Mouse (Mus musculus): ENCODE data around the gene Krt84. TPM values are rescaled to one million over a fixed set of nuclear protein-coding genes. Genes with fewer than 3 reads are reported as not detected.

Krt84 gene
- polyA plus RNA-seq, 1 experiment from 2014 or later, result not detected

GRCm38 (mm10) chr15:101495266-101495665 lies 37.4 kb downstream of the Krt84 start:
- H3K9me3 ChIP-seq, result no peaks in the 10 kb centered on the region
- 0 out of 2 replicates have a peak, but pooled peaks cover 4% of the 10 kb centered on the region for H3K27me3 ChIP-seq
- 82% methylated on average over 8 of the region's 8 CpGs for WGBS
- no peaks in the 10 kb centered on the region for H3K36me3 ChIP-seq
- ATAC-seq (ENCODE audit: insufficient number of reproducible peaks, insufficient read depth, low FRiP score, low TSS enrichment, low read depth), result no peak
- peaks cover 16% of the 10 kb centered on the region; the same call in 1 of the 2 replicates for H3K4me1 ChIP-seq (replicated peaks)
- H3K4me3 ChIP-seq (replicated peaks), result no peak overlapping the region
- no peak overlapping the region for H3K27ac ChIP-seq
- no peak overlapping the region for H3K4me2 ChIP-seq
- H3K9ac ChIP-seq (replicated peaks), result no peak overlapping the region

DNA sequence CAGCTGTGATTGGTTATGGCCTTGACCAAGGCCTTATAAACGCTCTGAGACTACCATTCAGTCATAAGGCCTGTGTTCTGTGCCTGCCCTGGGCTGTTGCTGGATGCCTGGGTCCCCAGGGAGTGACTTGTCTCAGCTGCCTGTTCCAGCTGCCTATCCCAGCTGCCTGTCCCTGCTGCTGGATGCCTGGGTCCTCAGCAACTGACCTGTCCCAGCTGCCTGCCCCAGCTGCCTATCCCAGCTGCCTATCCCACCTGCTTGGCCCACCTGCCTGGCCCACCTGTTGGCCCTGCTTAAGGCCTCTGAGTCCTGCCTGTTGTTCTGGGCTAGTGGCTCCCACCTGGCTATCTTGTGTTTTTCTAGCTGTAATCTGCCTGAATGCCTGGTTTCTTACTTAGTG lies 38.4 kb downstream of the Krt84 start:
- H3K27ac ChIP-seq, result no peak overlapping the region
- 0 out of 2 replicates have a peak, but pooled peaks cover 4% of the 10 kb centered on the region for H3K27me3 ChIP-seq
- no peak overlapping the region for H3K9ac ChIP-seq (replicated peaks)
- H3K4me3 ChIP-seq (replicated peaks), result no peak overlapping the region
- 33% methylated on average over 1 of the region's 1 CpGs for WGBS
- no peaks in the 10 kb centered on the region for H3K36me3 ChIP-seq
- no peak overlapping the region for H3K4me2 ChIP-seq
- ATAC-seq (ENCODE audit: insufficient number of reproducible peaks, insufficient read depth, low FRiP score, low TSS enrichment, low read depth), result no peak
- H3K9me3 ChIP-seq, result no peaks in the 10 kb centered on the region
- peaks cover 16% of the 10 kb centered on the region; the same call in 1 of the 2 replicates for H3K4me1 ChIP-seq (replicated peaks)

DNA sequence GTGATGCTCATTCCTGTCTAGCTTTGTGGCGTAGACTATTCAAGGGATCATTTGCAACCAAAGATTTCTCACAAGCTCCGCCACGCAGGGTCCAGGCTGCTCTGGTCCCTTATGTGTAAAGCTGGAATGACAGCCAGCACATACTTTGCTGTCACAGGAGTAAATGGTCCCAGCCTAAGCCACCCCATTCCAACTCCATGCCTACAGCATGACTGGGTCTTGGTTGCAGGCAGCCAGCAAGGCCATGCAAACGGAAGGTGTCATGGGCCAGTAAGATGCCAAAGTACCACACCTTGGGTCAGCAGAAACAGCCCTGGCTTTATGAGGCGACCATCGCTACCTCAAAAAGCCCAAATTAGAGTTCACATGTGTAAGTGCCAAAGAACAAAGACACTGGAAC lies 38.9 kb downstream of the Krt84 start:
- peaks cover 16% of the 10 kb centered on the region; the same call in 1 of the 2 replicates for H3K4me1 ChIP-seq (replicated peaks)
- WGBS, result 88% methylated on average over 6 of the region's 6 CpGs
- H3K27ac ChIP-seq, result no peak overlapping the region
- no peaks in the 10 kb centered on the region for H3K36me3 ChIP-seq
- no peaks in the 10 kb centered on the region for H3K9me3 ChIP-seq
- 0 out of 2 replicates have a peak, but pooled peaks cover 4% of the 10 kb centered on the region for H3K27me3 ChIP-seq
- H3K9ac ChIP-seq (replicated peaks), result no peak overlapping the region
- ATAC-seq (ENCODE audit: insufficient number of reproducible peaks, insufficient read depth, low FRiP score, low TSS enrichment, low read depth), result no peak
- H3K4me3 ChIP-seq (replicated peaks), result no peak overlapping the region
- H3K4me2 ChIP-seq, result no peak overlapping the region

- Histone ChIP-seq H3K27ac (no peak overlapping the region), H3K4me2 (no peak overlapping the region), H3K9ac (replicated peaks) (no peak overlapping the region), H3K4me1 (replicated peaks) (peaks cover 16% of the 10 kb centered on the region; the same call in 1 of the 2 replicates), H3K27me3 (0 out of 2 replicates have a peak, but pooled peaks cover 4% of the 10 kb centered on the region), H3K9me3 (no peaks in the 10 kb centered on the region), H3K4me3 (replicated peaks) (no peak overlapping the region), H3K36me3 (no peaks in the 10 kb centered on the region)
- 48% methylated on average over 8 of the region's 8 CpGs for WGBS
- ATAC-seq (ENCODE audit: insufficient number of reproducible peaks, insufficient read depth, low FRiP score, low TSS enrichment, low read depth), result no peak
Observed at GRCm38 (mm10) chr15:101492718-101493117, 39.9 kb downstream of the Krt84 start.

DNA sequence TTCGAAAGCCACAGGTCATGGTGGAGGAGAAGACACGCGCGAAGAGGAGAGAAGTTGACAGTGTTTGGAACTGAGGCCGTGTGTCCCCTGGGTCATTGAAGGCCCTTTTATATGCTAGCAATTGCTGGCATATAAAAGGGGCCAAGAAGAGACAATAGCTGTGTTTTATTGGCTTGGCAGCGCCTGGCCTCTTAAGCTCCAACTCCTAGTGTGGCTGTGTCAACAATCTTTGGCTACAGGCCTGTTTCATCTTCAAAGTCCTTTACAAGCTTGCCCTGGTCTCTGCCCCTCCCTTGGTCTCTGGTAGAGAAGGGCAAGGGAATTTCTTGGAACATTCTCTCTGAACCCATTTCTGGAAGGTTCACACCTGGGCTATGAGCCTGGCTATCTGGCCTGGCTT lies 41.2 kb downstream of the Krt84 start, which contains the start of gene Krt83:
Gene Krt83, minus strand, starts transcription at position 82 of the 400 bp plus-strand sequence.
- Histone ChIP-seq H3K4me2 (no peak within 1 kb of the TSS), H3K9me3 (no peaks in the 10 kb centered on the region), H3K9ac (replicated peaks) (no peak within 1 kb of the TSS), H3K36me3 (no peaks in the 10 kb centered on the region), H3K27ac (no peak within 1 kb of the TSS), H3K4me3 (replicated peaks) (no peak within 1 kb of the TSS), H3K27me3 (no peaks in the 10 kb centered on the region), H3K4me1 (replicated peaks) (peaks cover 16% of the 10 kb centered on the region; the same call in 1 of the 2 replicates)
- WGBS, result 56% methylated on average over 6 of the region's 6 CpGs
- ATAC-seq (ENCODE audit: insufficient number of reproducible peaks, insufficient read depth, low FRiP score, low TSS enrichment, low read depth), result no peak

GRCm38 (mm10) chr15:101485911-101486635 lies 46.5 kb downstream of the Krt84 start:
- no peak for ATAC-seq (ENCODE audit: insufficient number of reproducible peaks, insufficient read depth, low FRiP score, low TSS enrichment, low read depth)
- Histone ChIP-seq H3K36me3 (no peaks in the 10 kb centered on the region), H3K4me3 (replicated peaks) (no peak overlapping the region), H3K4me2 (no peak overlapping the region), H3K27ac (no peak overlapping the region), H3K9ac (replicated peaks) (no peak overlapping the region), H3K9me3 (no peaks in the 10 kb centered on the region), H3K4me1 (replicated peaks) (peaks cover 5% of the 10 kb centered on the region; the same call in 1 of the 2 replicates), H3K27me3 (0 out of 2 replicates have a peak, but pooled peaks cover 5% of the 10 kb centered on the region)
- 80% methylated on average over 11 of the region's 11 CpGs for WGBS

DNA sequence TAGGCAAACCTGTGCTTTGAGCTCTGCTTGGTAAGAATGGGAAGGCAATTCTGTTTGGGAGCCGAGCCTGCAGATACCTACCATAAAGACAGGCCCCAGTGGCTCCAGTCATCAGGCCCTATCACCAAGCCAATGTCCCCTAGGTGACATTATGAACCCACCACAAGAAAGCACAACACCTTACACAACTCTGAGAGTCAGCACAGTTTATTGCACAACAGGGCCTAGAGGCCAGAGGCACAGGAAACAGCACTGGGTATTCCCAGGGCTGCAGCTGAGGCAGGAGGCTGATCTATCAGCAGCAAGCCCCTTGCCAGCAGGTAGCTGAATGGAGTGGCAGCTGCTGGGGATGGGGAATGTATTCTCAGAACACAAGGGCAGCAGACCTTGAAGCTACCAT lies 47.7 kb downstream of the Krt84 start:
- Histone ChIP-seq H3K27ac (no peak overlapping the region), H3K9me3 (no peaks in the 10 kb centered on the region), H3K27me3 (peaks cover 12% of the 10 kb centered on the region), H3K36me3 (no peaks in the 10 kb centered on the region), H3K4me1 (replicated peaks) (peaks cover 5% of the 10 kb centered on the region; the same call in 1 of the 2 replicates), H3K9ac (replicated peaks) (no peak overlapping the region), H3K4me2 (no peak overlapping the region), H3K4me3 (replicated peaks) (no peak overlapping the region)
- ATAC-seq (ENCODE audit: insufficient number of reproducible peaks, insufficient read depth, low FRiP score, low TSS enrichment, low read depth), result no peak
- 54% methylated on average over 1 of the region's 1 CpGs for WGBS

DNA sequence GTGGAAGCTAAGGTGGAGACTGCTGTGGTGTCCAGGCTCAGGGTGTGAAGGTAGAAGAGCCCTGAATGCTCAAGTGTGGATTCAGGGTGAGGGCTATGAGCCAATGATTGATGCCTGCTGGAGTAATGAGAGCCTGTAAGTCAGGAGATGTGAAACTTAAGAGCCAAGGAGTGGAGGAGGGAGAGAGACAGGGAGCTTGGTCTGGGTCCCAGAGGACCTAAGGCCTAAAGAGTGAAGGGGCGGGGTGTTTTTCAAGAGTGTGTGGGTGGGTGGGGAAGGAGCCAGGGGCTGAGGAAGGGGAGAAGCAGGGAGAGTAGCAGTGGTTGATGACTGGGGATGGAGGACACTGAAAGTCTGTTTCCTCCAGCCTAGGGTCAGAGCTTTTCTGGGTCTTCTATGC lies 49.0 kb downstream of the Krt84 start:
- ATAC-seq (ENCODE audit: insufficient number of reproducible peaks, insufficient read depth, low FRiP score, low TSS enrichment, low read depth), result no peak
- Histone ChIP-seq H3K9ac (replicated peaks) (no peak overlapping the region), H3K4me1 (replicated peaks) (peaks cover 12% of the 10 kb centered on the region), H3K27ac (no peak overlapping the region), H3K9me3 (no peaks in the 10 kb centered on the region), H3K36me3 (no peaks in the 10 kb centered on the region), H3K27me3 (peaks cover 24% of the 10 kb centered on the region), H3K4me2 (no peak overlapping the region), H3K4me3 (replicated peaks) (no peak overlapping the region)
- WGBS, result 88% methylated on average over 1 of the region's 1 CpGs

DNA sequence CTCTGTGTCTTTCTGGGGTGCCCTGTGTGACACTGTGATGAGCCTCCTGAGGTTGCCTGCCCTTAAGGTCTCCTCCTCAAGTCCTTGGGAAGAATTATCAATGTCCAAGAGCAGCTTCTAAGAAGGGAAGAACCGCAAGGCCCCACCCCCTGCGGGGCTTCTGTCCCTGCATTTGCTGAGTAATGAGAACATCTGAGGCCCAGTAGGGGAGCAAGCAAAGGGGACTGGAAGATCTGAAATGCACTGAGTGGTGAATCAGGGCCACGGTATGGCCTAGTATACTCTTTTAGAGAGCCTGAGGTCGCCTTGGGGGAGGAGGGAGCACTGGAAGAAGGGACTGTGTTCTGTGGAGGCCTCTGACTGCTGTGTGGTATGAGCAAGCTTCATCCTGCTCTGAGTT lies 50.6 kb downstream of the Krt84 start:
- no peak for ATAC-seq (ENCODE audit: insufficient number of reproducible peaks, insufficient read depth, low FRiP score, low TSS enrichment, low read depth)

GRCm38 (mm10) chr15:101479666-101480060 lies 53.0 kb downstream of the Krt84 start:
- 35% methylated on average over 11 of the region's 11 CpGs for WGBS
- peak overlapping the region; percentile 58 for H3K4me2 ChIP-seq
- H3K36me3 ChIP-seq, result no peaks in the 10 kb centered on the region
- H3K9ac ChIP-seq (replicated peaks), result peak overlapping the region; percentile 14; the same call in 1 of the 2 replicates
- no peak for ATAC-seq (ENCODE audit: insufficient number of reproducible peaks, insufficient read depth, low FRiP score, low TSS enrichment, low read depth)
- no peak overlapping the region for H3K27ac ChIP-seq
- no peaks in the 10 kb centered on the region for H3K9me3 ChIP-seq
- H3K4me3 ChIP-seq (replicated peaks), result peak overlapping the region; percentile 23
- H3K27me3 ChIP-seq, result peaks cover 32% of the 10 kb centered on the region
- peaks cover 7% of the 10 kb centered on the region for H3K4me1 ChIP-seq (replicated peaks)

More for the DNA sequence above, 50.6 kb downstream of the Krt84 start:
- peaks cover 32% of the 10 kb centered on the region for H3K27me3 ChIP-seq
- H3K4me1 ChIP-seq (replicated peaks), result peaks cover 12% of the 10 kb centered on the region
- H3K4me3 ChIP-seq (replicated peaks), result no peak overlapping the region
- H3K9ac ChIP-seq (replicated peaks), result no peak overlapping the region
- H3K9me3 ChIP-seq, result no peaks in the 10 kb centered on the region
- H3K4me2 ChIP-seq, result no peak overlapping the region
- WGBS, result 38% methylated on average over 4 of the region's 4 CpGs
- no peaks in the 10 kb centered on the region for H3K36me3 ChIP-seq
- no peak overlapping the region for H3K27ac ChIP-seq

- 8% methylated on average over 31 of the region's 31 CpGs for WGBS
- H3K4me2 ChIP-seq, result peak overlapping the region; percentile 58
- peak overlapping the region; percentile 14; the same call in 1 of the 2 replicates for H3K9ac ChIP-seq (replicated peaks)
- no peaks in the 10 kb centered on the region for H3K9me3 ChIP-seq
- H3K4me1 ChIP-seq (replicated peaks), result peaks cover 7% of the 10 kb centered on the region
- H3K36me3 ChIP-seq, result no peaks in the 10 kb centered on the region
- H3K27ac ChIP-seq, result no peak overlapping the region
- ATAC-seq (ENCODE audit: insufficient number of reproducible peaks, insufficient read depth, low FRiP score, low TSS enrichment, low read depth), result no peak
- H3K27me3 ChIP-seq, result peaks cover 32% of the 10 kb centered on the region
- H3K4me3 ChIP-seq (replicated peaks), result peak overlapping the region; percentile 23
Observed at GRCm38 (mm10) chr15:101479007-101479665, 53.5 kb downstream of the Krt84 start.
